Mouse (Mus musculus) fibroblast of lung, adult 2 months (primary cell): ENCODE measurements around the gene Fxyd5.

ENCODE experiments used
- DNase-seq: peaks from one replicate; pipeline ENCODE4 v3.0.0-alpha.2; 2011; ENCODE audit warnings: low read depth

The Fxyd5 gene

GRCm38 (mm10) chr7:31042431-31042910 lies at the start of gene Fxyd5:
Fxyd5 (minus strand) TSS chr7:31042481.
- no peak for DNase-seq

- DNase-seq, result no peak
Observed at GRCm38 (mm10) chr7:31089721-31090120, 47.4 kb upstream of the Fxyd5 start.

GRCm38 (mm10) chr7:31088206-31088605 lies 45.9 kb upstream of the Fxyd5 start:
- DNase-seq, result no peak

GRCm38 (mm10) chr7:31087262-31087661 lies 45.0 kb upstream of the Fxyd5 start:
- DNase-seq, result no peak

GRCm38 (mm10) chr7:31086175-31086755 lies 44.0 kb upstream of the Fxyd5 start:
- DNase-seq, result no peak

GRCm38 (mm10) chr7:31085171-31085570 lies 42.9 kb upstream of the Fxyd5 start:
- peak; percentile 94 for DNase-seq

- DNase-seq, result no peak
Observed at GRCm38 (mm10) chr7:31084140-31084539, 41.9 kb upstream of the Fxyd5 start.

GRCm38 (mm10) chr7:31082831-31083588 lies 40.7 kb upstream of the Fxyd5 start:
- DNase-seq, result peak; percentile 92

GRCm38 (mm10) chr7:31082106-31082505 lies 39.8 kb upstream of the Fxyd5 start:
- DNase-seq, result no peak

GRCm38 (mm10) chr7:31081106-31081505 lies 38.8 kb upstream of the Fxyd5 start:
- DNase-seq, result no peak

- no peak for DNase-seq
Observed at GRCm38 (mm10) chr7:31080611-31081010, 38.3 kb upstream of the Fxyd5 start.

- no peak for DNase-seq
Observed at GRCm38 (mm10) chr7:31079670-31080069, 37.4 kb upstream of the Fxyd5 start.

GRCm38 (mm10) chr7:31077885-31078445 lies 35.7 kb upstream of the Fxyd5 start:
- no peak for DNase-seq

GRCm38 (mm10) chr7:31077470-31077869 lies 35.2 kb upstream of the Fxyd5 start:
- no peak for DNase-seq

- DNase-seq, result no peak
Observed at GRCm38 (mm10) chr7:31076492-31076891, 34.2 kb upstream of the Fxyd5 start, which contains the start of gene Fxyd3. Fxyd3 (minus strand) TSS chr7:31076704.

GRCm38 (mm10) chr7:31074713-31075069 lies 32.4 kb upstream of the Fxyd5 start:
- DNase-seq, result no peak

- DNase-seq, result peak; percentile 69
Observed at GRCm38 (mm10) chr7:31074061-31074712, 31.9 kb upstream of the Fxyd5 start.

GRCm38 (mm10) chr7:31073546-31073945 lies 31.3 kb upstream of the Fxyd5 start:
- no peak for DNase-seq

GRCm38 (mm10) chr7:31072326-31072725 lies 30.0 kb upstream of the Fxyd5 start:
- no peak for DNase-seq

GRCm38 (mm10) chr7:31070324-31070723 lies 28.0 kb upstream of the Fxyd5 start:
- DNase-seq, result no peak

- no peak for DNase-seq
Observed at GRCm38 (mm10) chr7:31069491-31069890, 27.2 kb upstream of the Fxyd5 start.

- no peak for DNase-seq
Observed at GRCm38 (mm10) chr7:31067836-31068235, 25.6 kb upstream of the Fxyd5 start.

- no peak for DNase-seq
Observed at GRCm38 (mm10) chr7:31063074-31063560, 20.8 kb upstream of the Fxyd5 start.
